Comparison of ENCODE assay signal across 8 mouse cellular contexts in genomic region chr8:95411309-95411972, GRCm38 (mm10). TPM values are rescaled to one million over a fixed set of nuclear protein-coding genes. Genes with fewer than 3 reads are reported as not detected.
DNase-seq lines count a peak whose midpoint lies in the region; ATAC-seq lines count a peak whose summit lies in the region.

No protein-coding gene starts in this region.

- no peak for ATAC-seq in forebrain, embryonic 15.5 days (replicated peaks)

- H3K9me3 ChIP-seq in forebrain, embryonic 10.5 days = no peaks in the 10 kb centered on the region
- H3K9me3 ChIP-seq in forebrain, embryonic 15.5 days = no peaks in the 10 kb centered on the region

- H3K27ac ChIP-seq in forebrain, embryonic 10.5 days = peak overlapping the region; percentile 12; the same call in 1 of the 2 replicates
- H3K27ac ChIP-seq in forebrain, embryonic 15.5 days (replicated peaks) = no peak overlapping the region

- H3K9ac ChIP-seq in forebrain, embryonic 15.5 days (replicated peaks) = no peak overlapping the region

- WGBS in forebrain, embryonic 10.5 days = 58% methylated on average over 10 of the region's 10 CpGs
- WGBS in forebrain, embryonic 15.5 days = 48% methylated on average over 10 of the region's 10 CpGs

- H3K4me3 ChIP-seq in forebrain, embryonic 10.5 days = no peak overlapping the region
- no peak overlapping the region for H3K4me3 ChIP-seq in forebrain, embryonic 15.5 days

- H3K36me3 ChIP-seq in forebrain, embryonic 10.5 days (replicated peaks) = no peaks in the 10 kb centered on the region
- no peaks in the 10 kb centered on the region for H3K36me3 ChIP-seq in forebrain, embryonic 15.5 days

- H3K27me3 ChIP-seq in forebrain, embryonic 10.5 days (ENCODE audit: poor library complexity, severe bottlenecking) = no peaks in the 10 kb centered on the region
- no peaks in the 10 kb centered on the region for H3K27me3 ChIP-seq in forebrain, embryonic 15.5 days

- no peak overlapping the region for H3K4me2 ChIP-seq in forebrain, embryonic 15.5 days (replicated peaks)

- DNase-seq in forebrain, embryonic 10.5 days (ENCODE audit: extremely low spot score, low spot score) = no peak
- peak; percentile 48 for DNase-seq in testis, postnatal 10 days (ENCODE audit: low spot score)
- DNase-seq in testis, postnatal 14 days (ENCODE audit: low spot score) = no peak
- peak; percentile 63 for DNase-seq in kidney, postnatal 10 days
- peak; percentile 11 to 30 for DNase-seq in thymus, postnatal 36 days
- DNase-seq in cerebellum, postnatal 4 days (ENCODE audit: low spot score in 2 of 2) = no peak
- no peak for DNase-seq in c-Kit-positive CD71-positive TER-119-positive erythroid progenitor cells, embryonic 14.5 days (ENCODE audit: low spot score)

- H3K4me1 ChIP-seq in forebrain, embryonic 10.5 days = peaks cover 6% of the 10 kb centered on the region
- peaks cover 3% of the 10 kb centered on the region; the same call in 1 of the 2 replicates for H3K4me1 ChIP-seq in forebrain, embryonic 15.5 days

RNA-seq across cellular contexts. Expression of gene Cfap20, which starts 23.2 kb away (rescaled TPM):
- 144 and 146 TPM in 2 replicates for polyA plus RNA-seq in forebrain, embryonic 10.5 days (2016; fragmentation: Nextera tagmentation; extraction: Ambion mirVana)
- 131 and 141 TPM in 2 replicates for polyA plus RNA-seq in forebrain, embryonic 15.5 days (2015; fragmentation: Nextera tagmentation; extraction: Ambion mirVana)

RNA-seq across cellular contexts. Expression of gene Mmp15, which starts 59.4 kb away (rescaled TPM):
- polyA plus RNA-seq in forebrain, embryonic 10.5 days (2016; fragmentation: Nextera tagmentation; extraction: Ambion mirVana) = 11.1 TPM in 2 replicates
- 13.8 and 15.0 TPM in 2 replicates for polyA plus RNA-seq in forebrain, embryonic 15.5 days (2015; fragmentation: Nextera tagmentation; extraction: Ambion mirVana)

Comparison
In these comparisons a context has a peak if more than half of its experiments do, and no peak if none do; other contexts are left out.
1. DNase-seq: peak in testis, postnatal 10 days (single experiment), kidney, postnatal 10 days (single experiment) and thymus, postnatal 36 days (2 of 2); none in forebrain, embryonic 10.5 days (single experiment), testis, postnatal 14 days (single experiment), cerebellum, postnatal 4 days (0 of 2) and c-Kit-positive CD71-positive TER-119-positive erythroid progenitor cells, embryonic 14.5 days (single experiment).